Mouse (Mus musculus): ENCODE measurements at regions not wholly inside any gene's neighbourhood (a gene's known extent, or its start where the extent isn't known, plus 50 kb on each side); places are given as distances from the start of the nearest gene placed in this dataset.
A peak's percentile ranks its signal among the peaks of the same experiment; 100 is the strongest.
"Not testable (repeated sequence)": the region's sequence is repeated elsewhere in the genome, so short reads cannot be mapped to it uniquely, and the experiment has no call there.

GRCm38 (mm10) chr1:177346540-177346939 is 88.5 kb upstream of the Akt3 start:
- no peaks in the 10 kb centered on the region for H3K36me3 ChIP-seq
- no peaks in the 10 kb centered on the region for H3K9me3 ChIP-seq (replicated peaks)
- H3K9ac ChIP-seq: no peak overlapping the region
- WGBS (ENCODE audit: insufficient replicate concordance): 52% methylated on average over 6 of the region's 6 CpGs
- no peaks in the 10 kb centered on the region for H3K27me3 ChIP-seq (replicated peaks)
- H3K4me2 ChIP-seq: no peak overlapping the region
- no peak overlapping the region for H3K27ac ChIP-seq
- ATAC-seq: no peak
- no peak overlapping the region for H3K4me3 ChIP-seq
- H3K4me1 ChIP-seq: no peaks in the 10 kb centered on the region

- no peaks in the 10 kb centered on the region for H3K27me3 ChIP-seq (replicated peaks)
- H3K4me3 ChIP-seq: no peak overlapping the region
- no peak overlapping the region for H3K9ac ChIP-seq
- WGBS (ENCODE audit: insufficient replicate concordance): 34% methylated on average over 6 of the region's 6 CpGs
- ATAC-seq: no peak
- H3K36me3 ChIP-seq: no peaks in the 10 kb centered on the region
- H3K4me1 ChIP-seq: no peaks in the 10 kb centered on the region
- no peak overlapping the region for H3K4me2 ChIP-seq
- H3K27ac ChIP-seq: no peak overlapping the region
- H3K9me3 ChIP-seq (replicated peaks): no peaks in the 10 kb centered on the region
Measured at GRCm38 (mm10) chr1:177345540-177345939, 87.5 kb upstream of the Akt3 start.

GRCm38 (mm10) chr1:177343949-177344348 is 85.9 kb upstream of the Akt3 start:
- H3K9me3 ChIP-seq (replicated peaks): no peaks in the 10 kb centered on the region
- H3K4me2 ChIP-seq: no peak overlapping the region
- H3K27ac ChIP-seq: no peak overlapping the region
- 68% methylated on average over 4 of the region's 4 CpGs for WGBS (ENCODE audit: insufficient replicate concordance)
- no peaks in the 10 kb centered on the region for H3K27me3 ChIP-seq (replicated peaks)
- no peaks in the 10 kb centered on the region for H3K36me3 ChIP-seq
- H3K4me1 ChIP-seq: no peaks in the 10 kb centered on the region
- H3K9ac ChIP-seq: no peak overlapping the region
- no peak for ATAC-seq
- H3K4me3 ChIP-seq: no peak overlapping the region

GRCm38 (mm10) chr1:177343121-177343520 is 85.1 kb upstream of the Akt3 start:
- H3K4me2 ChIP-seq: no peak overlapping the region
- no peaks in the 10 kb centered on the region; the same call in 1 of the 2 replicates for H3K4me1 ChIP-seq
- no peaks in the 10 kb centered on the region for H3K9me3 ChIP-seq (replicated peaks)
- no peaks in the 10 kb centered on the region for H3K27me3 ChIP-seq (replicated peaks)
- H3K4me3 ChIP-seq: no peak overlapping the region
- no peaks in the 10 kb centered on the region for H3K36me3 ChIP-seq
- WGBS (ENCODE audit: insufficient replicate concordance): 59% methylated on average over 6 of the region's 6 CpGs
- H3K9ac ChIP-seq: no peak overlapping the region
- H3K27ac ChIP-seq: no peak overlapping the region
- no peak for ATAC-seq

GRCm38 (mm10) chr1:177340232-177340631 is 82.2 kb upstream of the Akt3 start:
- no peaks in the 10 kb centered on the region for H3K9me3 ChIP-seq (replicated peaks)
- no peaks in the 10 kb centered on the region for H3K36me3 ChIP-seq
- H3K4me2 ChIP-seq: no peak overlapping the region
- H3K9ac ChIP-seq: no peak overlapping the region
- no peak overlapping the region for H3K27ac ChIP-seq
- no peak for ATAC-seq
- WGBS (ENCODE audit: insufficient replicate concordance): 44% methylated on average over 3 of the region's 3 CpGs
- H3K4me1 ChIP-seq: no peaks in the 10 kb centered on the region; the same call in 1 of the 2 replicates
- no peak overlapping the region for H3K4me3 ChIP-seq
- no peaks in the 10 kb centered on the region for H3K27me3 ChIP-seq (replicated peaks)

- WGBS (ENCODE audit: insufficient replicate concordance): 49% methylated on average over 12 of the region's 13 CpGs
- Histone ChIP-seq H3K4me2 (peak overlapping the region; percentile 77), H3K4me3 (peak overlapping the region; percentile 51)
- H3K4me1 ChIP-seq; H3K27me3 ChIP-seq (replicated peaks); H3K36me3 ChIP-seq; H3K9ac ChIP-seq; H3K9me3 ChIP-seq (replicated peaks); H3K27ac ChIP-seq: not testable (repeated sequence)
- ATAC-seq: peak; percentile 10; the same call in 1 of the 2 replicates
Measured at GRCm38 (mm10) chr1:177339207-177339787, 81.3 kb upstream of the Akt3 start.

GRCm38 (mm10) chr1:177338466-177339206 is 80.6 kb upstream of the Akt3 start:
- peak overlapping the region; percentile 51 for H3K4me3 ChIP-seq
- no peaks in the 10 kb centered on the region for H3K36me3 ChIP-seq
- no peaks in the 10 kb centered on the region; the same call in 1 of the 2 replicates for H3K4me1 ChIP-seq
- H3K9me3 ChIP-seq (replicated peaks): no peaks in the 10 kb centered on the region
- peak; percentile 46 for ATAC-seq
- H3K4me2 ChIP-seq: peak overlapping the region; percentile 77
- H3K27me3 ChIP-seq (replicated peaks): no peaks in the 10 kb centered on the region
- WGBS (ENCODE audit: insufficient replicate concordance): 6% methylated on average over 32 of the region's 32 CpGs
- H3K27ac ChIP-seq: no peak overlapping the region
- peak overlapping the region; percentile 50 for H3K9ac ChIP-seq

GRCm38 (mm10) chr1:177337756-177338155 is 79.8 kb upstream of the Akt3 start:
- no peaks in the 10 kb centered on the region; the same call in 1 of the 2 replicates for H3K4me1 ChIP-seq
- ATAC-seq: no peak
- H3K4me3 ChIP-seq: no peak overlapping the region
- H3K9ac ChIP-seq: no peak overlapping the region
- H3K4me2 ChIP-seq: no peak overlapping the region
- no peak overlapping the region for H3K27ac ChIP-seq
- no peaks in the 10 kb centered on the region for H3K27me3 ChIP-seq (replicated peaks)
- no peaks in the 10 kb centered on the region for H3K9me3 ChIP-seq (replicated peaks)
- no peaks in the 10 kb centered on the region for H3K36me3 ChIP-seq

- no peaks in the 10 kb centered on the region for H3K9me3 ChIP-seq (replicated peaks)
- H3K27me3 ChIP-seq (replicated peaks): no peaks in the 10 kb centered on the region
- WGBS (ENCODE audit: insufficient replicate concordance): 79% methylated on average over 4 of the region's 4 CpGs
- H3K4me3 ChIP-seq: no peak overlapping the region
- ATAC-seq: no peak
- H3K4me1 ChIP-seq: no peaks in the 10 kb centered on the region; the same call in 1 of the 2 replicates
- no peak overlapping the region for H3K9ac ChIP-seq
- H3K36me3 ChIP-seq: no peaks in the 10 kb centered on the region
- H3K4me2 ChIP-seq: no peak overlapping the region
- H3K27ac ChIP-seq: no peak overlapping the region
Measured at GRCm38 (mm10) chr1:177337141-177337540, 79.1 kb upstream of the Akt3 start.

GRCm38 (mm10) chr1:177336436-177336835 is 78.4 kb upstream of the Akt3 start:
- ATAC-seq: no peak
- Histone ChIP-seq H3K9me3 (replicated peaks) (no peaks in the 10 kb centered on the region), H3K27me3 (replicated peaks) (no peaks in the 10 kb centered on the region), H3K36me3 (no peaks in the 10 kb centered on the region), H3K9ac (no peak overlapping the region), H3K4me1 (no peaks in the 10 kb centered on the region; the same call in 1 of the 2 replicates), H3K27ac (no peak overlapping the region), H3K4me3 (no peak overlapping the region), H3K4me2 (no peak overlapping the region)
- WGBS (ENCODE audit: insufficient replicate concordance): 81% methylated on average over 2 of the region's 2 CpGs

- no peak overlapping the region for H3K4me3 ChIP-seq
Measured at GRCm38 (mm10) chr1:177335961-177336360, 78.0 kb upstream of the Akt3 start.

GRCm38 (mm10) chr1:177323366-177323765 is 65.4 kb upstream of the Akt3 start:
- no peak for ATAC-seq
- no peak overlapping the region for H3K4me3 ChIP-seq
- 51% methylated on average over 4 of the region's 4 CpGs for WGBS (ENCODE audit: insufficient replicate concordance)

More at GRCm38 (mm10) chr1:177335961-177336360, 78.0 kb upstream of the Akt3 start:
- 70% methylated on average over 6 of the region's 6 CpGs for WGBS (ENCODE audit: insufficient replicate concordance)
- no peak overlapping the region for H3K27ac ChIP-seq
- no peaks in the 10 kb centered on the region for H3K9me3 ChIP-seq (replicated peaks)
- ATAC-seq: no peak
- no peaks in the 10 kb centered on the region for H3K36me3 ChIP-seq
- no peaks in the 10 kb centered on the region; the same call in 1 of the 2 replicates for H3K4me1 ChIP-seq
- H3K27me3 ChIP-seq (replicated peaks): no peaks in the 10 kb centered on the region
- H3K9ac ChIP-seq: no peak overlapping the region
- no peak overlapping the region for H3K4me2 ChIP-seq

More at GRCm38 (mm10) chr1:177323366-177323765, 65.4 kb upstream of the Akt3 start:
- peak overlapping the region; percentile 70 for H3K4me2 ChIP-seq
- 0 out of 2 replicates have a peak, but pooled peaks cover 5% of the 10 kb centered on the region for H3K4me1 ChIP-seq
- peaks cover 22% of the 10 kb centered on the region for H3K27me3 ChIP-seq (replicated peaks)
- H3K36me3 ChIP-seq: no peaks in the 10 kb centered on the region
- no peak overlapping the region for H3K27ac ChIP-seq
- no peaks in the 10 kb centered on the region for H3K9me3 ChIP-seq (replicated peaks)
- no peak overlapping the region for H3K9ac ChIP-seq
